Mouse (Mus musculus) MEL (cell line): ENCODE results near the gene C1qb. TPM values are rescaled to one million over a fixed set of nuclear protein-coding genes. Genes with fewer than 3 reads are reported as not detected.

Source experiments
- DNase-seq: peaks from one replicate; pipeline ENCODE4 v3.0.0; 2011; ENCODE audit warnings: low read depth, low spot score
- H3K27ac ChIP-seq: 2 replicates; pipeline ENCODE4 v1.5.1; 2012; ENCODE audit warnings: low read depth, mild to moderate bottlenecking, control low read depth, low read length, moderate library complexity; ENCODE audit not compliant: control insufficient read depth
- H3K27me3 ChIP-seq, 2 experiments: fragments of 150-350 bp in 1 of 2; sonication (generic) in 1 of 2; 2 replicates each; pipeline ENCODE4 v1.6.1; 2012; ENCODE audit warnings: low read length in 2 of 2, mild to moderate bottlenecking in 2 of 2, improper control_type of control experiment in 1 of 2, moderate library complexity in 1 of 2; ENCODE audit not compliant: insufficient read depth in 2 of 2, control insufficient read depth in 1 of 2
- H3K36me3 ChIP-seq, 2 experiments: 2 replicates each; pipeline ENCODE4 v1.6.1; 2012 to 2014; ENCODE audit warnings: low read length in 2 of 2, improper control_type of control experiment in 1 of 2, inconsistent platforms in 1 of 2, mild to moderate bottlenecking in 1 of 2; ENCODE audit not compliant: insufficient read depth in 2 of 2, control insufficient read depth in 1 of 2
- H3K4me1 ChIP-seq, 2 experiments: fragments of 150-350 bp in 1 of 2; sonication (generic) in 1 of 2; 2 replicates each; pipeline ENCODE4 v1.6.1; 2012; ENCODE audit warnings: low read length in 2 of 2, improper control_type of control experiment in 1 of 2, mild to moderate bottlenecking in 1 of 2; ENCODE audit not compliant: insufficient read depth in 2 of 2, control insufficient read depth in 1 of 2
- H3K4me3 ChIP-seq, 2 experiments: fragments of 150-350 bp in 1 of 2; sonication (generic) in 1 of 2; 2 replicates each; pipeline ENCODE4 v1.5.1; 2012; ENCODE audit warnings: low read depth in 2 of 2, low read length in 2 of 2, mild to moderate bottlenecking in 2 of 2, moderate library complexity in 2 of 2, control low read depth in 1 of 2, improper control_type of control experiment in 1 of 2; ENCODE audit not compliant: control insufficient read depth in 1 of 2, insufficient read depth in 1 of 2
- H3K79me2 ChIP-seq: 2 replicates; pipeline ENCODE4 v1.6.1; 2012; ENCODE audit warnings: mild to moderate bottlenecking, low read length, moderate library complexity; ENCODE audit not compliant: control insufficient read depth, poor library complexity, insufficient read depth
- H3K9ac ChIP-seq: 2 replicates; pipeline ENCODE4 v1.6.1; 2012; ENCODE audit warnings: low read depth, mild to moderate bottlenecking, control low read depth, low read length, moderate library complexity; ENCODE audit not compliant: control insufficient read depth, poor library complexity, severe bottlenecking
- H3K9me3 ChIP-seq: fragments of 150-350 bp; sonication (generic); replicated peaks from 2 replicates; pipeline ENCODE4 v1.6.1; 2012; ENCODE audit warnings: mild to moderate bottlenecking, low read length, improper control_type of control experiment, moderate library complexity; ENCODE audit not compliant: insufficient read depth
- CHD2 ChIP-seq: IDR thresholded peaks from 2 replicates; pipeline ENCODE4 v1.6.1; 2011; ENCODE audit warnings: low read length, improper control_type of control experiment
- CTCF ChIP-seq, 3 experiments: IDR thresholded peaks in 2 of 3; conservative IDR thresholded peaks in 1 of 3; 2 replicates each; pipeline ENCODE4 v1.5.1; 2011 to 2012; ENCODE audit warnings: low read length in 3 of 3, low read depth in 2 of 3, mild to moderate bottlenecking in 2 of 3, improper control_type of control experiment in 1 of 3, inconsistent platforms in 1 of 3, mixed read lengths in 1 of 3, moderate library complexity in 1 of 3; ENCODE audit not compliant: control insufficient read depth in 1 of 3, insufficient read depth in 1 of 3, poor library complexity in 1 of 3, severe bottlenecking in 1 of 3
- GATA1 ChIP-seq: IDR thresholded peaks from 2 replicates; pipeline ENCODE4 v1.6.1; 2011; ENCODE audit warnings: low read depth, low read length, improper control_type of control experiment
- MAFK ChIP-seq: IDR thresholded peaks from 2 replicates; pipeline ENCODE4 v1.6.1; 2011; ENCODE audit warnings: low read depth, mild to moderate bottlenecking, low read length, improper control_type of control experiment, borderline replicate concordance
- NRF1 ChIP-seq: IDR thresholded peaks from 2 replicates; pipeline ENCODE4 v1.6.1; 2014; ENCODE audit warnings: low read depth, mild to moderate bottlenecking, inconsistent platforms, low read length, improper control_type of control experiment, moderate library complexity; ENCODE audit not compliant: poor library complexity, insufficient read depth, severe bottlenecking
- RCOR1 ChIP-seq: IDR thresholded peaks from 2 replicates; pipeline ENCODE4 v1.6.1; 2012; ENCODE audit warnings: low read depth, mild to moderate bottlenecking, inconsistent platforms, low read length, improper control_type of control experiment
- SMC3 ChIP-seq: IDR thresholded peaks from 2 replicates; pipeline ENCODE4 v1.6.1; 2011; ENCODE audit warnings: low read depth, low read length, improper control_type of control experiment
- USF1 ChIP-seq: IDR thresholded peaks from 2 replicates; pipeline ENCODE4 v1.6.1; 2014; ENCODE audit warnings: low read depth, mild to moderate bottlenecking, inconsistent platforms, low read length, improper control_type of control experiment, moderate library complexity
- ZKSCAN1 ChIP-seq: IDR thresholded peaks from 2 replicates; pipeline ENCODE4 v1.6.1; 2012; ENCODE audit warnings: low read depth, mild to moderate bottlenecking, inconsistent platforms, low read length, improper control_type of control experiment, moderate library complexity
- polyA plus RNA-seq, 2 experiments: library from polyadenylated mRNA; stranded (reverse) in 1 of 2; unstranded in 1 of 2; fragments of >175 nt in 1 of 2; fragments of >200 nt in 1 of 2; gene quantifications; 2 replicates each; pipeline versions ENCODE4 v1.2.1 to v1.2.4; 2012; ENCODE audit warnings: low replicate concordance in 2 of 2, low read depth in 1 of 2; ENCODE audit not compliant: insufficient read length in 2 of 2, insufficient read depth in 1 of 2, missing spikeins in 1 of 2
- total RNA-seq: library from RNA; depleted of rRNA; stranded (reverse); fragments of 300-350 nt; gene quantifications from 2 replicates; pipeline ENCODE4 v1.2.3, GENCODE M21; 2012; rRNA removed

C1qb gene
- total and polyA plus RNA-seq, 3 experiments: not detected

DNA sequence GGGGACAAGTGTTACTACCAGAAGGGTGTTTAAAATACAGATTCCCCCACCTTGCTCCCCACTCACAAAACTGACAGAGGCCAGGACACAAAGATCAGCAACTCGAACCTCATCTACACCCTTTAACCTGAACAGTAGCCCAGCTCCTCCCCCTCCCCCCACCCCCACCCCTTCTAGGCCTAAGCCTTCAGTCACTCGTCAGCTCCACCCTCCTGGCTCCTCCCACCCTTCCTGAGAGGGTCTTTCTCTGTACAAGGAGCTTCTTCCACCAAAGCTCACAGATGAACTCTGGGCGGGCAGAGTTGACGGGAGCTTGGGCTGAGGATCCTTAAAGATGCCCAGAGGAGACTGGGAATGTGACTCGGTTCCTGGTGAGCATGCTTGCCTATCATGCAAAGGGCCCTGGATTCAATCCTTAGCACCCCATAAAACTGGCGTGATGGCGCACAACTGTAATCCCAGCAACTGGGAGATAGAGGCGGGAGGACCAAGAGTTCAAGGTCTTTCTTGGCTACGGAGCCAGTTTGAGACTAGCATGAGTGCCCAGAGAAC lies 55.6 kb downstream of the C1qb start:
- Histone ChIP-seq H3K4me1 (no peaks in the 10 kb centered on the region), H3K9me3 (no peaks in the 10 kb centered on the region), H3K9ac (no peak overlapping the region), H3K36me3 (no peaks in the 10 kb centered on the region), H3K79me2 (no peaks in the 10 kb centered on the region), H3K27me3 (peaks cover 0 to 1% of the 10 kb centered on the region in 2 experiments; a peak in 2 of 4 replicates)
- no peak for DNase-seq
- no peak for TF ChIP-seq USF1
- TF ChIP-seq NRF1: no peak
- TF ChIP-seq GATA1: no peak
- TF ChIP-seq CHD2: no peak
- no peak for TF ChIP-seq MAFK
- TF ChIP-seq RCOR1: no peak
- no peak for TF ChIP-seq CTCF (IDR thresholded peaks at IDR 0.05 in 2 of 3, conservative IDR thresholded peaks at IDR 0.05 in 1 of 3; ENCODE audit: control insufficient read depth in 1 of 3, insufficient read depth in 1 of 3, low read depth in 2 of 3, low read length in 3 of 3, poor library complexity in 1 of 3, severe bottlenecking in 1 of 3)
- TF ChIP-seq SMC3: no peak
- no peak for TF ChIP-seq ZKSCAN1
- TF ChIP-seq, all 39 proteins: peak for 0
- H3K4me3 ChIP-seq: no peak overlapping the region
- H3K27ac ChIP-seq: no peak overlapping the region

Other genes with a start within 250 kb of the C1qb start
- gene Ephb2, start 50.2 kb downstream of the C1qb start, total RNA-seq: 1.5 and 1.9 TPM in 2 replicates
- 1 to 10 TPM in 1 of 2 experiments, not detected in 1; 4.1 TPM for gene Ephb2, start 50.2 kb downstream of the C1qb start, polyA plus RNA-seq
- not detected in 2 replicates for gene C1qc, start 6.9 kb upstream of the C1qb start, total RNA-seq
- gene C1qc, start 6.9 kb upstream of the C1qb start, polyA plus RNA-seq: not detected
- gene C1qa, start 12.6 kb upstream of the C1qb start, total RNA-seq: 0.12 TPM in 1 of 2 replicates, not detected in the other
- not detected for gene C1qa, start 12.6 kb upstream of the C1qb start, polyA plus RNA-seq
- gene Epha8, start 70.6 kb upstream of the C1qb start, total RNA-seq: not detected in 2 replicates
- gene Epha8, start 70.6 kb upstream of the C1qb start, polyA plus RNA-seq: under 1 TPM in 1 of 2 experiments, not detected in 1; 0.03 TPM
- 8.6 and 9.6 TPM in 2 replicates for gene Zbtb40, start 162.6 kb upstream of the C1qb start, total RNA-seq
- gene Zbtb40, start 162.6 kb upstream of the C1qb start, polyA plus RNA-seq: 10 to 100 TPM in 1 of 2 experiments, not detected in 1; 14.4 TPM